Mouse (Mus musculus) liver, embryonic 12.5 days (tissue): Measurements from ENCODE around the gene Hes6. TPM values are rescaled to one million over a fixed set of nuclear protein-coding genes. Genes with fewer than 3 reads are reported as not detected.

Source experiments
- ATAC-seq: fragments of 200-750 bp; cut with Nextera tagmentation; 2 replicates; pipeline ENCODE4 v1.8.0; 2017; ENCODE audit warnings: moderate number of reproducible peaks, mild to moderate bottlenecking, moderate library complexity
- H3K27ac ChIP-seq: fragments of 300-500 bp; sonication (generic); 2 replicates; pipeline ENCODE4 v1.5.1; 2016; ENCODE audit warnings: mild to moderate bottlenecking
- H3K27me3 ChIP-seq: fragments of 300-500 bp; sonication (generic); replicated peaks from 2 replicates; pipeline ENCODE4 v1.6.1; 2016; ENCODE audit warnings: mild to moderate bottlenecking, moderate library complexity
- H3K36me3 ChIP-seq: fragments of 300-500 bp; sonication (generic); 2 replicates; pipeline ENCODE4 v1.6.1; 2016; ENCODE audit warnings: mild to moderate bottlenecking, moderate library complexity
- H3K4me1 ChIP-seq: fragments of 300-500 bp; sonication (generic); 2 replicates; pipeline ENCODE4 v1.6.1; 2016
- H3K4me2 ChIP-seq: fragments of 300-500 bp; sonication (generic); 2 replicates; pipeline ENCODE4 v1.6.1; 2016; ENCODE audit warnings: mild to moderate bottlenecking, moderate library complexity
- H3K4me3 ChIP-seq: fragments of 300-500 bp; sonication (generic); 2 replicates; pipeline ENCODE4 v1.5.1; 2016; ENCODE audit warnings: mild to moderate bottlenecking, moderate library complexity
- H3K9ac ChIP-seq: fragments of 300-500 bp; sonication (generic); 2 replicates; pipeline ENCODE4 v1.6.1; 2016; ENCODE audit warnings: mild to moderate bottlenecking, moderate library complexity
- H3K9me3 ChIP-seq: fragments of 300-500 bp; sonication (generic); replicated peaks from 2 replicates; pipeline ENCODE4 v1.6.1; 2016; ENCODE audit warnings: mild to moderate bottlenecking, moderate library complexity
- WGBS: fragments of 180-500 bp; shearing (Covaris S2); methylation state at CpG from one replicate; pipeline ENCODE4 v1.1.7; 2016; ENCODE audit not compliant: insufficient replicate concordance; 5-methylcytosine and 5-hydroxymethylcytosine counted together
- polyA plus RNA-seq: library from polyadenylated mRNA; unstranded; fragments of >200 nt; fragmentation: Nextera tagmentation; extraction: Ambion mirVana; gene quantifications from 2 replicates; pipeline ENCODE4 v1.2.1, GENCODE M21; 2016

Gene Hes6
- polyA plus RNA-seq, 1 experiment from 2014 or later, result 32.4 TPM

DNA sequence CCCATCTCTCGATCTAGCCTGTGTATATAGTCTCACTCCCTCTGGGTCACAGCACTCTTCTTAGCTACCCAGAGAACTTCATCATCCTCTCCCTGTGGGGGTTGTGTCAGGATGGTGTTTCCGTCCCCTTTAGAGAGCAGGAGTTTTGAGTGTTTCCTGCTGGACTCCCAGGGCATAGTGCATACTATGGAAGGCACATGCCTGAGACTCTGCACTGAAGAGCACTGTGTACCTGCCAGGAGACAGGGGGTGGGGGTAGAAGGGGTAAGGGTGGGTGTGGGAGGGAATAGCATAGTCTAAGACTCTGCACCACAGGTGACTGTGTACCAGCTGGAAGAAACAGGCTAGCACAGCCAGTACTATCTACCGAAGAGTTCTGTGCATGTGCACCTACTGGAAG is 40.5 kb upstream of the Hes6 start:
- peaks cover 7% of the 10 kb centered on the region for H3K36me3 ChIP-seq
- peaks cover 51% of the 10 kb centered on the region for H3K4me1 ChIP-seq
- H3K9ac ChIP-seq, result no peak overlapping the region

GRCm38 (mm10) chr1:91453932-91454331 is 40.1 kb upstream of the Hes6 start:
- 0 out of 2 replicates have a peak, but pooled peaks have one; percentile 20 for ATAC-seq

More for the DNA sequence above, 40.5 kb upstream of the Hes6 start:
- Histone ChIP-seq H3K27me3 (no peaks in the 10 kb centered on the region), H3K27ac (no peak overlapping the region), H3K9me3 (no peaks in the 10 kb centered on the region), H3K4me2 (no peak overlapping the region), H3K4me3 (no peak overlapping the region)
- 72% methylated on average over 3 of the region's 3 CpGs for WGBS
- ATAC-seq, result no peak

DNA sequence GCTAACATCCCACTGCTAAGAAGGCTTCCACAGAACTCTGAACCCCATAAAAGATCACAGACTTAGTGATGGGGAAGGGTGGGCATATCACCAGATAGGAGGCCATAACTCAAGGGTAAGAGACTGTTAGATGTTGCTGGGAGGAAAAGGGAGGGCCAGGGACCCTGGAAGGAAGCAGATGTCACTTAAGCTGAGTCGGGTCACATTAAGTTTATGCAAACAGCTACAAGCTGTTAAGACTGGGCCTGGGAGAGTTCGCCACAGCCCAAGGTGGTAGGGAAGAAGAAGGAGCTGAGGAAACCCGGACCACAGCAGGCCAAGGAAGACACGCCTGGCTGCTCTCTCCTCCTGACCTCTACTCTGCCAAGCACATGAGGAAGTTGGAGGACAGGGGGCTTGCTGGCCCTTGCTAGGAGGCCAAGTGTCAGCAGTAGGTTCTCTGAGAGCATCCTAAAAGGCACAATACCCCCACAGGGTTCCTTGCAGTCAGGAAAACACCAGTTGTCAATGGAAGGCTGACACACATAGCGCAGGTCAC is 37.8 kb upstream of the Hes6 start:
- H3K9ac ChIP-seq, result no peak overlapping the region
- no peak overlapping the region for H3K4me3 ChIP-seq
- peaks cover 8% of the 10 kb centered on the region; the same call in 1 of the 2 replicates for H3K9me3 ChIP-seq
- peaks cover 34% of the 10 kb centered on the region for H3K36me3 ChIP-seq
- no peak overlapping the region for H3K27ac ChIP-seq
- ATAC-seq, result no peak
- H3K27me3 ChIP-seq, result no peaks in the 10 kb centered on the region
- 54% methylated on average over 5 of the region's 5 CpGs for WGBS
- peaks cover 40% of the 10 kb centered on the region for H3K4me1 ChIP-seq
- no peak overlapping the region for H3K4me2 ChIP-seq

More at GRCm38 (mm10) chr1:91453932-91454331, 40.1 kb upstream of the Hes6 start:
- Histone ChIP-seq H3K36me3 (peaks cover 11% of the 10 kb centered on the region), H3K27ac (no peak overlapping the region), H3K4me2 (no peak overlapping the region), H3K27me3 (no peaks in the 10 kb centered on the region), H3K9ac (no peak overlapping the region), H3K9me3 (no peaks in the 10 kb centered on the region), H3K4me1 (peaks cover 54% of the 10 kb centered on the region), H3K4me3 (no peak overlapping the region)
- WGBS, result 67% methylated on average over 9 of the region's 9 CpGs

DNA sequence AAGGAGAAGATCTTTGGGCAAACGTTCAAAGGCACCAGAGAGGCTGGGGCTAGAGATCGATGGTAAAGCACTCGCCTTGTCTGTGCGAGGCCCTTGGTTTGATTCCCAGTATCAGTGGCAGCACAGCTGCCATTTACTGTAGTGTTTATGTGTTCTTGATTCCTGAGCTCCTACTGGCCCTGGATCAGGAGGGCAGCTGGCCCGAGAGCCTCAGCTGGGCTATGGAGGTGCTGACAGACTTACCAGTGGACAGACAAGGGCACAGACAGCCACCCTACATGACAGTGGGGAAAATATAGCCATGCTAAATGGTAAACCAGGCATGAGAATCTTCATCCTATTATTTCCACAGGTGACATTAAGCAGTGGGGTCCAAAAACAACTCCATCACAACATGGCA is 37.0 kb upstream of the Hes6 start:
- peaks cover 36% of the 10 kb centered on the region for H3K36me3 ChIP-seq
- no peak overlapping the region for H3K4me3 ChIP-seq
- no peak for ATAC-seq
- H3K9ac ChIP-seq, result no peak overlapping the region
- H3K9me3 ChIP-seq, result peaks cover 8% of the 10 kb centered on the region; the same call in 1 of the 2 replicates
- H3K27ac ChIP-seq, result no peak overlapping the region
- no peaks in the 10 kb centered on the region for H3K27me3 ChIP-seq
- WGBS, result 73% methylated on average over 5 of the region's 5 CpGs
- no peak overlapping the region for H3K4me2 ChIP-seq
- H3K4me1 ChIP-seq, result peaks cover 34% of the 10 kb centered on the region

GRCm38 (mm10) chr1:91448688-91449087 is 34.9 kb upstream of the Hes6 start:
- peaks cover 45% of the 10 kb centered on the region for H3K36me3 ChIP-seq
- WGBS, result 68% methylated on average over 10 of the region's 10 CpGs

GRCm38 (mm10) chr1:91446511-91446910 is 32.7 kb upstream of the Hes6 start:
- no peak for ATAC-seq
- H3K27me3 ChIP-seq, result no peaks in the 10 kb centered on the region
- H3K4me3 ChIP-seq, result no peak overlapping the region
- H3K9me3 ChIP-seq, result peaks cover 8% of the 10 kb centered on the region; the same call in 1 of the 2 replicates
- WGBS, result 77% methylated on average over 4 of the region's 4 CpGs
- no peak overlapping the region for H3K9ac ChIP-seq
- H3K4me1 ChIP-seq, result peaks cover 13% of the 10 kb centered on the region
- H3K36me3 ChIP-seq, result peaks cover 56% of the 10 kb centered on the region
- H3K27ac ChIP-seq, result peak overlapping the region; percentile 53; the same call in 1 of the 2 replicates
- no peak overlapping the region for H3K4me2 ChIP-seq

More at GRCm38 (mm10) chr1:91448688-91449087, 34.9 kb upstream of the Hes6 start:
- H3K27me3 ChIP-seq, result no peaks in the 10 kb centered on the region
- ATAC-seq, result no peak
- no peak overlapping the region for H3K9ac ChIP-seq
- peaks cover 14% of the 10 kb centered on the region for H3K4me1 ChIP-seq
- no peak overlapping the region for H3K27ac ChIP-seq
- peaks cover 8% of the 10 kb centered on the region; the same call in 1 of the 2 replicates for H3K9me3 ChIP-seq
- no peak overlapping the region for H3K4me2 ChIP-seq
- H3K4me3 ChIP-seq, result no peak overlapping the region

DNA sequence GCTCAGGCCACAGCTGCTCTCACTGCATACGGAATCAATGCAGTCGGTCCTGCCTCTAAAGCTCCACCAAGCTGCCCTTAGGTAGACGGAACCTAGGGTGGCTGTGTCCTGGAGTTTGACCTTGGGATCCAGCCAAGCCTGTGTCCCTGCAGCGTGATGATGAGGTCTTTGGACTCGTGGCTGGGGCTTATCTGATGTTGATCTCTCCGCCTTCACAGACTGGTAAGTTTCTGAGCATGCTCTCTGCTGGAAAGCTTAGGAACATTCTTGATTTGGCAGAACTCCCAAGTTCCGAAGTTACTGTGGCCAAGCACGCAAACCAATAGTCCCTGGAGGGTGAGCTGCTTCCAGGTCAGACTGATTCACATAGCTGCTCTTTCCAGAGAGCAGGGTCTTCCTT is 32.2 kb upstream of the Hes6 start:
- H3K4me3 ChIP-seq, result no peak overlapping the region
- peaks cover 56% of the 10 kb centered on the region for H3K36me3 ChIP-seq
- H3K4me2 ChIP-seq, result no peak overlapping the region
- WGBS, result 65% methylated on average over 8 of the region's 8 CpGs
- H3K27me3 ChIP-seq, result no peaks in the 10 kb centered on the region
- peak overlapping the region; percentile 53; the same call in 1 of the 2 replicates for H3K27ac ChIP-seq
- peaks cover 8% of the 10 kb centered on the region; the same call in 1 of the 2 replicates for H3K9me3 ChIP-seq
- H3K4me1 ChIP-seq, result peaks cover 13% of the 10 kb centered on the region
- no peak overlapping the region for H3K9ac ChIP-seq
- peak; percentile 67 for ATAC-seq

- 78% methylated on average over 17 of the region's 17 CpGs for whole genome bisulfite sequencing
- H3K4me3 ChIP-seq, result no peak overlapping the region
- peaks cover 59% of the 10 kb centered on the region for H3K36me3 ChIP-seq
- H3K27me3 ChIP-seq, result no peaks in the 10 kb centered on the region
- no peak overlapping the region for H3K9ac ChIP-seq
- H3K4me2 ChIP-seq, result no peak overlapping the region
- no peak for ATAC-seq
- peaks cover 13% of the 10 kb centered on the region for H3K4me1 ChIP-seq
- peaks cover 8% of the 10 kb centered on the region; the same call in 1 of the 2 replicates for H3K9me3 ChIP-seq
- no peak overlapping the region for H3K27ac ChIP-seq
Observed at GRCm38 (mm10) chr1:91444841-91445830, 31.3 kb upstream of the Hes6 start.

- 73% methylated on average over 6 of the region's 7 CpGs for WGBS
- no peak overlapping the region for H3K27ac ChIP-seq
Observed at GRCm38 (mm10) chr1:91442350-91442990, 28.6 kb upstream of the Hes6 start.

GRCm38 (mm10) chr1:91441855-91442254 is 28.0 kb upstream of the Hes6 start:
- Histone ChIP-seq H3K9me3 (no peaks in the 10 kb centered on the region), H3K4me3 (no peak overlapping the region), H3K27ac (no peak overlapping the region), H3K4me2 (no peak overlapping the region), H3K27me3 (no peaks in the 10 kb centered on the region), H3K4me1 (peaks cover 3% of the 10 kb centered on the region; the same call in 1 of the 2 replicates), H3K36me3 (peaks cover 33% of the 10 kb centered on the region), H3K9ac (no peak overlapping the region)
- no peak for ATAC-seq
- WGBS, result 74% methylated on average over 3 of the region's 3 CpGs

More at GRCm38 (mm10) chr1:91442350-91442990, 28.6 kb upstream of the Hes6 start:
- H3K36me3 ChIP-seq, result peaks cover 39% of the 10 kb centered on the region
- no peaks in the 10 kb centered on the region; the same call in 1 of the 2 replicates for H3K4me1 ChIP-seq
- H3K4me2 ChIP-seq, result no peak overlapping the region
- H3K4me3 ChIP-seq, result no peak overlapping the region
- H3K9me3 ChIP-seq, result peaks cover 4% of the 10 kb centered on the region; the same call in 1 of the 2 replicates
- ATAC-seq, result no peak
- H3K9ac ChIP-seq, result no peak overlapping the region
- no peaks in the 10 kb centered on the region for H3K27me3 ChIP-seq

GRCm38 (mm10) chr1:91439776-91440175 is 25.9 kb upstream of the Hes6 start:
- Histone ChIP-seq H3K9me3 (no peaks in the 10 kb centered on the region), H3K27ac (no peak overlapping the region), H3K9ac (no peak overlapping the region), H3K4me2 (no peak overlapping the region), H3K27me3 (no peaks in the 10 kb centered on the region), H3K36me3 (peaks cover 30% of the 10 kb centered on the region), H3K4me3 (no peak overlapping the region), H3K4me1 (peaks cover 8% of the 10 kb centered on the region; the same call in 1 of the 2 replicates)
- WGBS, result 72% methylated on average over 8 of the region's 8 CpGs
- no peak for ATAC-seq
